Mouse (Mus musculus) MEL (cell line): Measurements from ENCODE around the gene Sh3bp4.

Experiments used
- CHD2 ChIP-seq: IDR thresholded peaks from 2 replicates; pipeline ENCODE4 v1.6.1; 2011; ENCODE audit warnings: low read length, improper control_type of control experiment
- CTCF ChIP-seq, 3 experiments: IDR thresholded peaks in 2 of 3; conservative IDR thresholded peaks in 1 of 3; 2 replicates each; pipeline ENCODE4 v1.5.1; 2011 to 2012; ENCODE audit warnings: low read length in 3 of 3, low read depth in 2 of 3, mild to moderate bottlenecking in 2 of 3, improper control_type of control experiment in 1 of 3, inconsistent platforms in 1 of 3, mixed read lengths in 1 of 3, moderate library complexity in 1 of 3; ENCODE audit not compliant: control insufficient read depth in 1 of 3, insufficient read depth in 1 of 3, poor library complexity in 1 of 3, severe bottlenecking in 1 of 3
- EP300 ChIP-seq, 2 experiments: IDR thresholded peaks; 2 replicates each; pipeline ENCODE4 v1.6.1; 2011; ENCODE audit warnings: improper control_type of control experiment in 2 of 2, low read length in 2 of 2, low read depth in 1 of 2, mild to moderate bottlenecking in 1 of 2
- GATA1 ChIP-seq: IDR thresholded peaks from 2 replicates; pipeline ENCODE4 v1.6.1; 2011; ENCODE audit warnings: low read depth, low read length, improper control_type of control experiment
- JUND ChIP-seq: IDR thresholded peaks from 2 replicates; pipeline ENCODE4 v1.6.1; 2011; ENCODE audit warnings: low read depth, mild to moderate bottlenecking, improper control_type of control experiment, low read length
- MEF2A ChIP-seq: IDR thresholded peaks from 2 replicates; pipeline ENCODE4 v1.6.1; 2014; ENCODE audit warnings: low read depth, mild to moderate bottlenecking, inconsistent platforms, low read length, improper control_type of control experiment; ENCODE audit not compliant: poor library complexity, insufficient replicate concordance, severe bottlenecking; ENCODE audit errors: extremely low read depth
- MXI1 ChIP-seq: IDR thresholded peaks from 2 replicates; pipeline ENCODE4 v1.6.1; 2011; ENCODE audit warnings: mild to moderate bottlenecking, low read depth, low read length, improper control_type of control experiment
- MYC ChIP-seq: IDR thresholded peaks from 2 replicates; pipeline ENCODE4 v1.6.1; 2011; ENCODE audit warnings: low read depth, mild to moderate bottlenecking, low read length, improper control_type of control experiment, moderate library complexity
- NRF1 ChIP-seq: IDR thresholded peaks from 2 replicates; pipeline ENCODE4 v1.6.1; 2014; ENCODE audit warnings: low read depth, mild to moderate bottlenecking, inconsistent platforms, low read length, improper control_type of control experiment, moderate library complexity; ENCODE audit not compliant: poor library complexity, insufficient read depth, severe bottlenecking
- POLR2A ChIP-seq, 2 experiments: IDR thresholded peaks; 2 replicates each; pipeline ENCODE4 v1.6.1; 2011 to 2012; ENCODE audit warnings: low read length in 2 of 2, mild to moderate bottlenecking in 2 of 2, control low read depth in 1 of 2, improper control_type of control experiment in 1 of 2, low read depth in 1 of 2, moderate library complexity in 1 of 2; ENCODE audit not compliant: control insufficient read depth in 1 of 2, insufficient read depth in 1 of 2, poor library complexity in 1 of 2
- POLR2AphosphoS2 ChIP-seq: IDR thresholded peaks from 2 replicates; pipeline ENCODE4 v1.6.1; 2011; ENCODE audit warnings: low read length, improper control_type of control experiment
- SIN3A ChIP-seq: IDR thresholded peaks from 2 replicates; pipeline ENCODE4 v1.6.1; 2012; ENCODE audit warnings: low read length, improper control_type of control experiment, inconsistent platforms
- TBP ChIP-seq: IDR thresholded peaks from 2 replicates; pipeline ENCODE4 v1.8.0; 2011; ENCODE audit warnings: low read depth, low read length, improper control_type of control experiment

DNA sequence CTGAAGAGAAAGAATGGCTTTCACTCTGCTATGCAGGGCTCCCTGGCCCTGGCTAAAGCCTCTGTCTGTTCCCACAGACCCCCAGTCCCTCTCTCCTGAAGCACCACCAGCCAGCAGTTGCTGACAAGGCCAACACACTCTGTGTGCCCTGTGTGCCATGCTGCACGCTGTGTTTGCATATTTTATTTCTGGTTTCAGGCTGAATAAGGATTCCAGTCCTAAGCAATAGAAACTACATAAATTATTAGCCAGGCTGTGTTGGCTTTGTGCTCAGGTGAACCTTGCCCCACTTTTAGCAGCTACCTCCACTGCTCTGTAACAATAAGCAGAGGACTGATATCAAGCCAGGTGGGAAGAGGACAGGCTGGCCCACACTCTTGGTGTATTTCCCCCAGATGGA is 44.2 kb upstream of the Sh3bp4 start:
- TF ChIP-seq MEF2A (no peak), CTCF (IDR thresholded peaks at IDR 0.05 in 2 of 3, conservative IDR thresholded peaks at IDR 0.05 in 1 of 3; ENCODE audit: control insufficient read depth in 1 of 3, insufficient read depth in 1 of 3, low read depth in 2 of 3, low read length in 3 of 3, poor library complexity in 1 of 3, severe bottlenecking in 1 of 3) (no peak), MXI1 (no peak), JUND (no peak), SIN3A (no peak), MYC (no peak), NRF1 (no peak), POLR2A (IDR thresholded peaks at IDR 0.05; ENCODE audit: control insufficient read depth in 1 of 2, insufficient read depth in 1 of 2, low read depth in 1 of 2, low read length in 2 of 2, poor library complexity in 1 of 2) (no peak), CHD2 (no peak), EP300 (IDR thresholded peaks at IDR 0.05; ENCODE audit: low read depth in 1 of 2, low read length in 2 of 2) (no peak), GATA1 (no peak), TBP (no peak), POLR2AphosphoS2 (no peak)
